In genomic region chr15:50997209-50997763, GRCm38 (mm10) we compare ENCODE assay signal across 7 mouse cellular contexts.
DNase-seq lines count a peak whose midpoint lies in the region; ATAC-seq and TF ChIP-seq lines count a peak whose summit lies in the region.

No protein-coding gene starts in this region.

- no peaks in the 10 kb centered on the region for H3K9me3 ChIP-seq in forebrain, embryonic 13.5 days (replicated peaks)
- H3K9me3 ChIP-seq in heart, postnatal 0 days (replicated peaks; ENCODE audit: control insufficient read depth, low read length): no peaks in the 10 kb centered on the region
- no peaks in the 10 kb centered on the region for H3K9me3 ChIP-seq in midbrain, embryonic 15.5 days

- 60% methylated on average over 11 of the region's 11 CpGs for WGBS in forebrain, embryonic 13.5 days
- WGBS in heart, postnatal 0 days: 53% methylated on average over 11 of the region's 11 CpGs
- WGBS in midbrain, embryonic 15.5 days: 54% methylated on average over 11 of the region's 11 CpGs
- WGBS in thymus, adult 2 months: 53% methylated on average over 11 of the region's 11 CpGs

- H3K36me3 ChIP-seq in forebrain, embryonic 13.5 days (ENCODE audit: poor library complexity, severe bottlenecking): no peaks in the 10 kb centered on the region
- H3K36me3 ChIP-seq in heart, postnatal 0 days (replicated peaks; ENCODE audit: control insufficient read depth, insufficient read depth, low read length): no peaks in the 10 kb centered on the region
- no peaks in the 10 kb centered on the region for H3K36me3 ChIP-seq in midbrain, embryonic 15.5 days (replicated peaks)
- H3K36me3 ChIP-seq in thymus, adult 2 months (ENCODE audit: control insufficient read depth, insufficient read depth, low read length): no peaks in the 10 kb centered on the region

- no peaks in the 10 kb centered on the region for H3K27me3 ChIP-seq in forebrain, embryonic 13.5 days
- H3K27me3 ChIP-seq in heart, postnatal 0 days (ENCODE audit: control insufficient read depth, insufficient read depth, low read length): no peaks in the 10 kb centered on the region
- no peaks in the 10 kb centered on the region for H3K27me3 ChIP-seq in midbrain, embryonic 15.5 days (replicated peaks)
- H3K27me3 ChIP-seq in thymus, adult 2 months (ENCODE audit: control insufficient read depth, insufficient read depth, low read length): no peaks in the 10 kb centered on the region

- DNase-seq in MN1 (ENCODE audit: low spot score): peak; percentile 99
- DNase-seq in adrenal gland, postnatal 25 days: peak; percentile 83
- DNase-seq in heart, postnatal 0 days (ENCODE audit: low spot score): peak; percentile 13
- peak; percentile 33 to 61 for DNase-seq in layer of hippocampus, postnatal 25 days (ENCODE audit: extremely low spot score in 1 of 2, low spot score in 1 of 2)
- DNase-seq in thymus, adult 2 months: peak; percentile 28

- peak; percentile 89 for ATAC-seq in forebrain, embryonic 13.5 days
- ATAC-seq in heart, postnatal 0 days (ENCODE audit: insufficient read depth, low read depth): peak; percentile 66; the same call in 1 of the 2 replicates
- ATAC-seq in midbrain, embryonic 15.5 days (replicated peaks): peak; percentile 95

- no peak overlapping the region for H3K9ac ChIP-seq in forebrain, embryonic 13.5 days
- H3K9ac ChIP-seq in heart, postnatal 0 days (replicated peaks; ENCODE audit: low read depth, low read length): no peak overlapping the region
- H3K9ac ChIP-seq in midbrain, embryonic 15.5 days: no peak overlapping the region

- TF ChIP-seq EP300 in heart, postnatal 0 days (IDR thresholded peaks at IDR 0.05; ENCODE audit: low read depth): no peak

- H3K4me1 ChIP-seq in forebrain, embryonic 13.5 days: peaks cover 7% of the 10 kb centered on the region
- no peaks in the 10 kb centered on the region for H3K4me1 ChIP-seq in heart, postnatal 0 days (ENCODE audit: control insufficient read depth, insufficient read depth)
- no peaks in the 10 kb centered on the region; the same call in 1 of the 2 replicates for H3K4me1 ChIP-seq in midbrain, embryonic 15.5 days
- peaks cover 7% of the 10 kb centered on the region for H3K4me1 ChIP-seq in thymus, adult 2 months (replicated peaks; ENCODE audit: control insufficient read depth, insufficient read depth, low read length)

- TF ChIP-seq POLR2A in thymus, adult 2 months (IDR thresholded peaks at IDR 0.05; ENCODE audit: control insufficient read depth, extremely low read depth, insufficient read depth, low read length, poor library complexity): no peak

- peak overlapping the region; percentile 19; the same call in 1 of the 2 replicates for H3K27ac ChIP-seq in forebrain, embryonic 13.5 days
- H3K27ac ChIP-seq in heart, postnatal 0 days (ENCODE audit: low read depth): no peak overlapping the region
- peak overlapping the region; percentile 55 for H3K27ac ChIP-seq in midbrain, embryonic 15.5 days
- H3K27ac ChIP-seq in thymus, adult 2 months (ENCODE audit: control insufficient read depth, insufficient read depth, low read length): no peak overlapping the region; the same call in 1 of the 2 replicates

- H3K4me3 ChIP-seq in forebrain, embryonic 13.5 days: no peak overlapping the region
- no peak overlapping the region for H3K4me3 ChIP-seq in heart, postnatal 0 days (ENCODE audit: low read depth, low read length)
- H3K4me3 ChIP-seq in midbrain, embryonic 15.5 days: no peak overlapping the region
- no peak overlapping the region for H3K4me3 ChIP-seq in thymus, adult 2 months (ENCODE audit: control insufficient read depth, insufficient read depth, low read length)

- no peak for TF ChIP-seq CTCF in heart, postnatal 0 days (IDR thresholded peaks at IDR 0.05; ENCODE audit: low read depth)
- TF ChIP-seq CTCF in thymus, adult 2 months (IDR thresholded peaks at IDR 0.05; ENCODE audit: borderline replicate concordance, control insufficient read depth, extremely low read depth, insufficient read depth, low read length, poor library complexity): no peak

- peak overlapping the region; percentile 33 for H3K4me2 ChIP-seq in forebrain, embryonic 13.5 days
- H3K4me2 ChIP-seq in heart, postnatal 0 days (ENCODE audit: low read depth, low read length): peak overlapping the region; percentile 18; the same call in 1 of the 2 replicates
- peak overlapping the region; percentile 19 for H3K4me2 ChIP-seq in midbrain, embryonic 15.5 days

Comparison
In these comparisons a context has a peak if more than half of its experiments do, and no peak if none do; other contexts are left out.
1. DNase-seq: peak in every context shown above with its lines; median percentile 99 in MN1; 83 in adrenal gland, postnatal 25 days; 47 in layer of hippocampus, postnatal 25 days; 28 in thymus, adult 2 months; 13 in heart, postnatal 0 days.
2. H3K27ac ChIP-seq: peak in forebrain, embryonic 13.5 days (single experiment) and midbrain, embryonic 15.5 days (single experiment); none in heart, postnatal 0 days (single experiment) and thymus, adult 2 months (single experiment).
3. Peak in every context shown above with its lines, with median percentiles within 50 percentile points of each other: ATAC-seq and H3K4me2 ChIP-seq.